Mouse (Mus musculus) thymus, adult 2 months (tissue): ENCODE measurements around the gene Tstd1. TPM values are rescaled to one million over a fixed set of nuclear protein-coding genes. Genes with fewer than 3 reads are reported as not detected.
A peak's percentile ranks its signal among the peaks of the same experiment; 100 is the strongest.

Experiments used
- DNase-seq: peaks from one replicate; pipeline ENCODE4 v3.0.0; 2021
- H3K27ac ChIP-seq: fragments of 200-500 bp; 2 replicates; pipeline ENCODE4 v1.5.1; 2012; ENCODE audit warnings: low read length, control low read depth; ENCODE audit not compliant: control insufficient read depth, insufficient read depth
- H3K27me3 ChIP-seq: fragments of 200-500 bp; 2 replicates; pipeline ENCODE4 v1.6.1; 2012; ENCODE audit warnings: mild to moderate bottlenecking, low read length, moderate library complexity, mixed read lengths; ENCODE audit not compliant: control insufficient read depth, insufficient read depth
- H3K36me3 ChIP-seq: fragments of 200-500 bp; 2 replicates; pipeline ENCODE4 v1.6.1; 2012; ENCODE audit warnings: mild to moderate bottlenecking, low read length, moderate library complexity; ENCODE audit not compliant: control insufficient read depth, insufficient read depth
- H3K4me1 ChIP-seq: fragments of 200-500 bp; replicated peaks from 2 replicates; pipeline ENCODE4 v1.6.1; 2012; ENCODE audit warnings: low read length; ENCODE audit not compliant: control insufficient read depth, insufficient read depth
- H3K4me3 ChIP-seq: fragments of 200-500 bp; 2 replicates; pipeline ENCODE4 v1.5.1; 2012; ENCODE audit warnings: mild to moderate bottlenecking, low read length, control low read depth, moderate library complexity; ENCODE audit not compliant: control insufficient read depth, insufficient read depth
- CTCF ChIP-seq: fragments of 200-500 bp; IDR thresholded peaks from 2 replicates; pipeline ENCODE4 v1.5.1; 2012; ENCODE audit warnings: mild to moderate bottlenecking, control low read depth, low read length, moderate library complexity, borderline replicate concordance; ENCODE audit not compliant: control insufficient read depth, poor library complexity, insufficient read depth; ENCODE audit errors: extremely low read depth
- POLR2A ChIP-seq: fragments of 200-500 bp; IDR thresholded peaks from 2 replicates; pipeline ENCODE4 v1.6.1; 2012; ENCODE audit warnings: mild to moderate bottlenecking, low read length, control low read depth, moderate library complexity; ENCODE audit not compliant: control insufficient read depth, poor library complexity, insufficient read depth; ENCODE audit errors: extremely low read depth
- WGBS: fragments of 180-500 bp; shearing (Covaris S2); methylation state at CpG from one replicate; pipeline ENCODE4 v1.1.7; 2018; 5-methylcytosine and 5-hydroxymethylcytosine counted together
- polyA plus RNA-seq: library from polyadenylated mRNA; depleted of rRNA; stranded (reverse); fragments of >200 nt; gene quantifications from 2 replicates; pipeline ENCODE4 v1.2.3, GENCODE M21; 2012

Gene Tstd1
- polyA plus RNA-seq, 1 experiment, result 6.1 TPM

DNA sequence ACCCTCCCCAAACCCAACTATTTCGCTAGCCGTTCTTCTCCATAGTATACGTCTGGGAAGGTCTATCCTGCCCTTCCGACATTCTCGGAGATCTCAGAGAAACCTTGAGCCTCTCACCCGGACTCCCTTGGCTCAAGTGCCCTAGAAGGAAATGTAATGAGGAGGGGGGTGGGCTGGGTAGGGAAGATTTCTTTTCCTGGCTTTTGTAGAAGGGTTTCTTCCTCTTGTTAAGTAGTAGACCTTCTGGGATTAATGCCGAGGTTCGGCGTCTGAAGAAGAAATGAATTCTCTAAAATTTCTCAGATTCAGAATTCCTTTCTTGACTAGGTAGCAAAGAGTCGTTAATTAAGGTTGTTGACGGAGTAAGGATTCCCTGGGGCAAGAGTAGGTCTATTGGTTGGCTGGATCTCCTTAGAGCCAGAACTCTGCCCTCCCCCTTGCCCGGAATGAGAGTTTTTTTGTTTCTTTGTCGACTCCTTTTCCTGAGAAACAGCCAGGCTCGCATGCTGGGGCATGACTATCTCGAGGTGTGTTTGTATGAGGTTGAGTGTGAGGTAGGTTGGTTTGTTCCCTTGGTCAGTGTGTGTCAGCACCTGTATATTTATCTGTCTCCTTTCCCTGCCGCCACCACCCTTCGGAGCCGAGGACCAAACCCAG, 19.5 kb downstream of the Tstd1 start:
- TF ChIP-seq CTCF (no peak), POLR2A (no peak)
- Histone ChIP-seq H3K27me3 (peaks cover 10% of the 10 kb centered on the region), H3K4me3 (peak overlapping the region; percentile 33), H3K36me3 (no peaks in the 10 kb centered on the region), H3K27ac (no peak overlapping the region; the same call in 1 of the 2 replicates), H3K4me1 (peaks cover 15% of the 10 kb centered on the region)
- no peak for DNase-seq
- 16% methylated on average over 18 of the region's 18 CpGs for WGBS

- Histone ChIP-seq H3K4me1 (peaks cover 15% of the 10 kb centered on the region), H3K27ac (no peak overlapping the region), H3K27me3 (peaks cover 10% of the 10 kb centered on the region), H3K4me3 (no peak overlapping the region), H3K36me3 (no peaks in the 10 kb centered on the region)
- no peak for TF ChIP-seq POLR2A
- TF ChIP-seq CTCF, result no peak
- WGBS, result 81% methylated on average over 8 of the region's 8 CpGs
- no peak for DNase-seq
These were observed 20.4 kb downstream of the Tstd1 start for GRCm38 (mm10) chr1:171439072-171439471.

- no peak for TF ChIP-seq POLR2A
- no peak for TF ChIP-seq CTCF
- H3K4me3 ChIP-seq, result no peak overlapping the region
- peaks cover 15% of the 10 kb centered on the region for H3K4me1 ChIP-seq
- no peaks in the 10 kb centered on the region for H3K36me3 ChIP-seq
- no peak for DNase-seq
- H3K27ac ChIP-seq, result no peak overlapping the region
- 39% methylated on average over 9 of the region's 9 CpGs for WGBS
- H3K27me3 ChIP-seq, result peaks cover 10% of the 10 kb centered on the region
These were observed 21.5 kb downstream of the Tstd1 start for GRCm38 (mm10) chr1:171440025-171440725.

GRCm38 (mm10) chr1:171441466-171442412, 23.1 kb downstream of the Tstd1 start:
- H3K36me3 ChIP-seq, result no peaks in the 10 kb centered on the region
- no peak overlapping the region for H3K27ac ChIP-seq
- no peak for DNase-seq
- no peak overlapping the region for H3K4me3 ChIP-seq
- H3K27me3 ChIP-seq, result peaks cover 9% of the 10 kb centered on the region
- 19% methylated on average over 7 of the region's 7 CpGs for WGBS
- peaks cover 15% of the 10 kb centered on the region for H3K4me1 ChIP-seq
- no peak for TF ChIP-seq CTCF
- no peak for TF ChIP-seq POLR2A

- no peak overlapping the region for H3K27ac ChIP-seq
- no peak overlapping the region for H3K4me3 ChIP-seq
- H3K4me1 ChIP-seq, result peaks cover 12% of the 10 kb centered on the region
- no peak for TF ChIP-seq POLR2A
- no peak for TF ChIP-seq CTCF
- H3K36me3 ChIP-seq, result no peaks in the 10 kb centered on the region
- peaks cover 9% of the 10 kb centered on the region for H3K27me3 ChIP-seq
- 22% methylated on average over 8 of the region's 8 CpGs for WGBS
- DNase-seq, result no peak
These were observed 23.7 kb downstream of the Tstd1 start for GRCm38 (mm10) chr1:171442413-171442760.

- DNase-seq, result no peak
- Histone ChIP-seq H3K36me3 (no peaks in the 10 kb centered on the region), H3K27me3 (no peaks in the 10 kb centered on the region), H3K4me3 (no peak overlapping the region), H3K27ac (no peak overlapping the region), H3K4me1 (peaks cover 5% of the 10 kb centered on the region; the same call in 1 of the 2 replicates)
- TF ChIP-seq POLR2A (no peak), CTCF (no peak)
- 89% methylated on average over 5 of the region's 5 CpGs for WGBS
These were observed 26.4 kb downstream of the Tstd1 start for GRCm38 (mm10) chr1:171445050-171445449.
